Mouse (Mus musculus) kidney, postnatal 25 days (tissue): ENCODE measurements around the gene Ifitm6.
"Not testable (repeated sequence)": the region's sequence is repeated elsewhere in the genome, so short reads cannot be mapped to it uniquely, and the experiment has no call there.

ENCODE experiments used
- DNase-seq, 2 experiments: peaks; one replicate each; pipeline ENCODE4 v3.0.0; 2021; ENCODE audit warnings: mixed read lengths in 2 of 2

Gene Ifitm6

GRCm38 (mm10) chr7:141008312-141008761, 9.4 kb downstream of the Ifitm6 start:
- peak in 1 of 2 experiments; percentile 32 for DNase-seq

- no peak for DNase-seq
Measured at GRCm38 (mm10) chr7:141006914-141007313, 10.8 kb downstream of the Ifitm6 start.

- no peak for DNase-seq
Measured at GRCm38 (mm10) chr7:141006446-141006845, 11.3 kb downstream of the Ifitm6 start.

- no peak for DNase-seq
Measured at GRCm38 (mm10) chr7:141003248-141004010, 14.3 kb downstream of the Ifitm6 start.

GRCm38 (mm10) chr7:141000881-141001708, 16.6 kb downstream of the Ifitm6 start:
- no peak for DNase-seq

GRCm38 (mm10) chr7:140998853-140999700, 18.6 kb downstream of the Ifitm6 start:
- no peak for DNase-seq

GRCm38 (mm10) chr7:140997817-140998216, 19.9 kb downstream of the Ifitm6 start:
- no peak for DNase-seq

- DNase-seq = no peak
Measured at GRCm38 (mm10) chr7:140991117-140991689, 26.5 kb downstream of the Ifitm6 start.

GRCm38 (mm10) chr7:140990622-140991021, 27.1 kb downstream of the Ifitm6 start:
- DNase-seq = no peak

GRCm38 (mm10) chr7:140990185-140990584, 27.5 kb downstream of the Ifitm6 start:
- DNase-seq = no peak

- DNase-seq = no peak
Measured at GRCm38 (mm10) chr7:140989022-140989421, 28.7 kb downstream of the Ifitm6 start.

GRCm38 (mm10) chr7:140987182-140988138, 30.3 kb downstream of the Ifitm6 start:
- no peak for DNase-seq

- no peak for DNase-seq
Measured at GRCm38 (mm10) chr7:140982971-140983370, 34.8 kb downstream of the Ifitm6 start.

- DNase-seq = no peak
Measured at GRCm38 (mm10) chr7:140981704-140982103, 36.0 kb downstream of the Ifitm6 start.

GRCm38 (mm10) chr7:140976720-140977119, 41.0 kb downstream of the Ifitm6 start:
- DNase-seq = not testable (repeated sequence)

GRCm38 (mm10) chr7:140975465-140975864, 42.3 kb downstream of the Ifitm6 start:
- DNase-seq = no peak

GRCm38 (mm10) chr7:140974940-140975339, 42.8 kb downstream of the Ifitm6 start:
- no peak for DNase-seq

GRCm38 (mm10) chr7:140973396-140974165, 44.1 kb downstream of the Ifitm6 start:
- no peak for DNase-seq

- DNase-seq = peak; percentile 32 to 60
Measured at GRCm38 (mm10) chr7:140971479-140972171, 46.1 kb downstream of the Ifitm6 start.

- no peak for DNase-seq
Measured at GRCm38 (mm10) chr7:140970931-140971330, 46.8 kb downstream of the Ifitm6 start.
